8 mouse cellular contexts compared by ENCODE assay signal in genomic region chr11:75212031-75212667, GRCm38 (mm10). TPM values are rescaled to one million over a fixed set of nuclear protein-coding genes. Genes with fewer than 3 reads are reported as not detected.
DNase-seq lines count a peak whose midpoint lies in the region; ATAC-seq lines count a peak whose summit lies in the region.

No protein-coding gene starts in this region.

- no peaks in the 10 kb centered on the region; the same call in 1 of the 2 replicates for H3K27me3 ChIP-seq in neural tube, embryonic 12.5 days (replicated peaks)
- no peaks in the 10 kb centered on the region for H3K27me3 ChIP-seq in heart, embryonic 14.5 days (ENCODE audit: control insufficient read depth, insufficient read depth, low read length)

- WGBS in neural tube, embryonic 12.5 days = 44% methylated on average over 8 of the region's 8 CpGs
- 30% methylated on average over 8 of the region's 8 CpGs for WGBS in heart, embryonic 14.5 days

- no peak overlapping the region for H3K4me2 ChIP-seq in neural tube, embryonic 12.5 days (replicated peaks)
- peak overlapping the region; percentile 47 for H3K4me2 ChIP-seq in heart, embryonic 14.5 days (ENCODE audit: low read length)

- H3K9me3 ChIP-seq in neural tube, embryonic 12.5 days = no peaks in the 10 kb centered on the region
- no peaks in the 10 kb centered on the region for H3K9me3 ChIP-seq in heart, embryonic 14.5 days (ENCODE audit: control insufficient read depth, low read length)

- no peak overlapping the region for H3K4me3 ChIP-seq in neural tube, embryonic 12.5 days
- no peak overlapping the region for H3K4me3 ChIP-seq in heart, embryonic 14.5 days (ENCODE audit: control insufficient read depth in 1 of 2, insufficient read depth in 1 of 2, low read depth in 1 of 2, low read length in 2 of 2)

- no peak for DNase-seq in neural tube, embryonic 10.5 days (ENCODE audit: extremely low spot score, low spot score)
- DNase-seq in kidney, postnatal 36 days = peak; percentile 77 to 84
- DNase-seq in right cerebral cortex, postnatal 4 days = peak; percentile 36
- DNase-seq in yolk sac, embryonic 10.5 days (ENCODE audit: low spot score) = no peak
- DNase-seq in Muller cell, postnatal 12 days (ENCODE audit: inconsistent ontology term) = no peak

- peaks cover 26% of the 10 kb centered on the region for H3K4me1 ChIP-seq in neural tube, embryonic 12.5 days
- H3K4me1 ChIP-seq in heart, embryonic 14.5 days (ENCODE audit: control insufficient read depth in 2 of 2, insufficient read depth in 2 of 2, low read length in 2 of 2) = peaks cover 37 to 73% of the 10 kb centered on the region in 2 experiments

- 0 out of 2 replicates have a peak overlapping the region, but pooled peaks have one; percentile 13 for H3K9ac ChIP-seq in neural tube, embryonic 12.5 days
- H3K9ac ChIP-seq in heart, embryonic 14.5 days (ENCODE audit: low read length) = peak overlapping the region; percentile 64

- no peak for ATAC-seq in neural tube, embryonic 12.5 days (ENCODE audit: low FRiP score, low read depth)
- peak; percentile 34 for ATAC-seq in common myeloid progenitor, adult 5-6 weeks (replicated peaks; ENCODE audit: low read depth, poor library complexity, severe bottlenecking)
- peak; percentile 66 for ATAC-seq in heart, embryonic 14.5 days (ENCODE audit: insufficient number of reproducible peaks, insufficient read depth, low FRiP score, low read depth)

- no peaks in the 10 kb centered on the region for H3K36me3 ChIP-seq in neural tube, embryonic 12.5 days
- H3K36me3 ChIP-seq in heart, embryonic 14.5 days (ENCODE audit: control insufficient read depth, insufficient read depth, low read length) = no peaks in the 10 kb centered on the region

- H3K27ac ChIP-seq in neural tube, embryonic 12.5 days = 0 out of 2 replicates have a peak overlapping the region, but pooled peaks have one; percentile 32
- peak overlapping the region; percentile 89 to 99 for H3K27ac ChIP-seq in heart, embryonic 14.5 days (replicated peaks in 1 of 2; ENCODE audit: control insufficient read depth in 1 of 2, insufficient read depth in 1 of 2, low read depth in 2 of 2, low read length in 2 of 2)

RNA-seq across cellular contexts. Expression of gene Rtn4rl1, which starts 18.6 kb away (rescaled TPM):
- polyA plus RNA-seq in neural tube, embryonic 12.5 days (2016; fragmentation: Nextera tagmentation; extraction: Ambion mirVana) = 9.9 and 14.5 TPM in 2 replicates
- total RNA-seq in common myeloid progenitor, adult 5-6 weeks (2017) = 0.24 and 1.6 TPM in 2 replicates
- polyA plus RNA-seq in heart, embryonic 14.5 days (2014; fragmentation: Nextera tagmentation; extraction: Ambion mirVana) = 17.0 and 17.3 TPM in 2 replicates

RNA-seq across cellular contexts. Expression of gene Dph1, which starts 21.1 kb away (rescaled TPM):
- polyA plus RNA-seq in neural tube, embryonic 12.5 days (2016; fragmentation: Nextera tagmentation; extraction: Ambion mirVana) = 16.7 and 18.4 TPM in 2 replicates
- 7.1 and 10.5 TPM in 2 replicates for total RNA-seq in common myeloid progenitor, adult 5-6 weeks (2017)
- 23.1 and 23.7 TPM in 2 replicates for polyA plus RNA-seq in heart, embryonic 14.5 days (2014; fragmentation: Nextera tagmentation; extraction: Ambion mirVana)

RNA-seq across cellular contexts. Expression of gene Ovca2, which starts 33.5 kb away (rescaled TPM):
- polyA plus RNA-seq in neural tube, embryonic 12.5 days (2016; fragmentation: Nextera tagmentation; extraction: Ambion mirVana) = 23.1 and 23.9 TPM in 2 replicates
- 18.5 and 20.9 TPM in 2 replicates for total RNA-seq in common myeloid progenitor, adult 5-6 weeks (2017)
- polyA plus RNA-seq in heart, embryonic 14.5 days (2014; fragmentation: Nextera tagmentation; extraction: Ambion mirVana) = 19.4 and 19.7 TPM in 2 replicates

RNA-seq across cellular contexts. Expression of gene Hic1, which starts 42.8 kb away (rescaled TPM):
- 17.1 and 17.8 TPM in 2 replicates for polyA plus RNA-seq in neural tube, embryonic 12.5 days (2016; fragmentation: Nextera tagmentation; extraction: Ambion mirVana)
- 1.1 TPM in 1 of 2 replicates, not detected in the other for total RNA-seq in common myeloid progenitor, adult 5-6 weeks (2017)
- polyA plus RNA-seq in heart, embryonic 14.5 days (2014; fragmentation: Nextera tagmentation; extraction: Ambion mirVana) = 6.4 and 6.8 TPM in 2 replicates

Comparison
In these comparisons a context has a peak if more than half of its experiments do, and no peak if none do; other contexts are left out.
1. DNase-seq: peak in kidney, postnatal 36 days (2 of 2) and right cerebral cortex, postnatal 4 days (single experiment); none in neural tube, embryonic 10.5 days (single experiment), yolk sac, embryonic 10.5 days (single experiment) and Muller cell, postnatal 12 days (single experiment).